ENCODE assay signal across 9 mouse cellular contexts in genomic region chr4:65821070-65821469, GRCm38 (mm10).
"Had no signal": no experiment of that assay in that cellular context is flagged by ENCODE, and none has a peak within 500 bp of the region (broad histone marks: within the 10 kb centered on the region; RNA-seq: fewer than 3 reads in every experiment).

No protein-coding gene starts in this region.

- H3K4me2 ChIP-seq: limb, embryonic 12.5 days; liver, embryonic 13.5 days had no signal

- H3K4me1 ChIP-seq: limb, embryonic 12.5 days; liver, embryonic 13.5 days had no signal

- ATAC-seq: liver, postnatal 0 days had no signal

- H3K9me3 ChIP-seq: limb, embryonic 12.5 days; liver, embryonic 13.5 days had no signal

- H3K9ac ChIP-seq: limb, embryonic 12.5 days; liver, embryonic 13.5 days; liver, postnatal 0 days had no signal

- H3K4me3 ChIP-seq: layer of hippocampus, adult 2 months; limb, embryonic 12.5 days; liver, embryonic 13.5 days had no signal

- DNase-seq: kidney, postnatal 10 days; kidney, postnatal 4 days; liver; liver, embryonic 13.5 days; liver, postnatal 0 days; thymus, postnatal 4 days had no signal

- H3K36me3 ChIP-seq: limb, embryonic 12.5 days; liver, embryonic 13.5 days had no signal

- H3K27me3 ChIP-seq: limb, embryonic 12.5 days; liver, embryonic 13.5 days had no signal

- H3K27ac ChIP-seq: layer of hippocampus, adult 2 months; limb, embryonic 12.5 days; liver, embryonic 13.5 days; stomach, postnatal 0 days had no signal
